Mouse (Mus musculus) layer of hippocampus, postnatal 36 days (tissue): Measurements from ENCODE around the gene Islr2. TPM values are rescaled to one million over a fixed set of nuclear protein-coding genes. Genes with fewer than 3 reads are reported as not detected.

Experiments used
- DNase-seq, 2 experiments: peaks; one replicate each; pipeline ENCODE4 v3.0.0; 2022
- total RNA-seq, 2 experiments: library from RNA; stranded (reverse); gene quantifications; 2 replicates each; pipeline ENCODE4 v1.2.3; 2021

Islr2 gene
- total RNA-seq, 2 experiments from 2014 or later, result 134 to 145 TPM

DNA sequence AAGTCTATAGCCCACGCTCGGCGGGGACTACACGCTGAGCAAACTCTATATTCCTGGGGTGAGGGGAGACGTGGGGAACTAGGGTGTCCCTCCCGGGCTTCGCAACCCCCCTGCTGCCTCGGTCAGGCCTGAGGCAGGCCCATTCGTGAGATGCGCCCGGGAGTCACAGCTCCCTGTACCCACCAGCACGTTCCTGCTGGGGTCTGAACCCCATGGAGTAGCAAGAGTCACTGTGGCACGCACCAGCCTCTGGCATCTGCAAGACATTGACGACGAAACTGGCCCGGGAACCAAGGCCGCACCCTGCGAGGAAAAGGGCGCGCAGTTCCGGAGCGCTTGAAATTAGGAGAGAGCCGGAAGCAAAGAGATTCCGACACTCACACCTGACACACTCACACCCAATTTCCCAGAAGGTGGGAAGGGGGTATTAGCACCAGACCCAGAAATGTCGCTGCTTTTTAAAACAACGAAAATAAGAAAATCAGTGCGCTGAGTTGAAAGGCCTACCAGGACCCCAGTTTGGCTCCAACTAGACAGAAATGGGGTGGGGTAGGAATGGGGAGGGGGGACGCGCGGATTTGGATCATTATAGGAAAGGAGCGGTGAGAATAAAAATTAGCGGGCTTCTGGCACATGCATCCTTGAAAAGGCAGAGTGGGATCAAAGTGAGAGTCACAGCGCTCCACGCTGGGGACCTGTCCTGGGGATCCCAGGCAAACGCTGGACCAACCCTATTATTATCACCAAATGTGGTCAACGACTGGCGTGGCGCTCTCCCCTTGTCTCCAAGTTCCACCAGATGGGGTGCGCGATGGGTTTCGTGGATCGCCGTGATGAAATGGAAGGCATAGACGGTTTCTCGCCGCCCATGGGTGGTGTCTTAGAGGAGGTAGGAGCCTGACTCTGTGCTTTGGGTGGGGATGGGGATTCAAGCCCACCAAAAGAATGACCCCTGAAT lies 7.2 kb downstream of the Islr2 start:
- DNase-seq, result no peak

DNA sequence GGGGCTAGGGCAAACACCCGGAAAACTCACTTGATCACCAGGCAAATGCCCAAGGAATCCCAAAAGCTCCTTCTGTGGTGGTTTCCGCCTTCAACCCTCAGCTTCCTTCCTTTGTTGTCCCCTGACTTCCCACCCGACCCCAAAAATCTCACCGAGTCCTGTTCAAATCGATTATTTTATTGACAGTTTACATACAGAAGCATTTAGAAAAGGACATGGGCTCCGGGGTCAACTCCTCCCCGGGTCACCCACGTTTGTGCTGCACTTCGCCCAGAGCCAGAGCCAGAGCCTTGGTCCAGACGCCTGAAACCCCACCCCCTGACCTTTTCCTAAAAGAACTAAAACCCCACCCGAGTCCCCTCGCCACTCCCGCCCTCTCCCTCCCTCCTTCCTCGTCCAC lies 8.0 kb downstream of the Islr2 start:
- no peak for DNase-seq

DNA sequence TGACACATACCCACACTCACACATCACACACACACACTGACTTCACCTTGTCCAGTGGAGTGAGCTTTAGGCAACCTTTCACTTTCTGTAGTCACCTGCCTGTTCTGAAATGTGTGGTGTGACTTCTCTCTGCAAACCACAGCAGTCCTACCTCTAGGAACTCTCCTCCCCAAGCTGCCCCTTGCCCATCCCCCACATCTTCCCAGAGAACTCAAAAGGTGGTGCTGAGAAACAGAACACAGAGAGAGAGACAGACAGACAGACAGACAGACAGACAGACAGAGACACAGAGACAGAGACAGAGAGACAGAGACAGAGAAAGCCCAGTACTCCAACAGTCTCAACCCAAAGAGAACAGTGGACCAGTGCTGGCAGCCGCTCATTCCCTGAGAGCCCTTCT lies 8.4 kb downstream of the Islr2 start:
- DNase-seq, result no peak

DNA sequence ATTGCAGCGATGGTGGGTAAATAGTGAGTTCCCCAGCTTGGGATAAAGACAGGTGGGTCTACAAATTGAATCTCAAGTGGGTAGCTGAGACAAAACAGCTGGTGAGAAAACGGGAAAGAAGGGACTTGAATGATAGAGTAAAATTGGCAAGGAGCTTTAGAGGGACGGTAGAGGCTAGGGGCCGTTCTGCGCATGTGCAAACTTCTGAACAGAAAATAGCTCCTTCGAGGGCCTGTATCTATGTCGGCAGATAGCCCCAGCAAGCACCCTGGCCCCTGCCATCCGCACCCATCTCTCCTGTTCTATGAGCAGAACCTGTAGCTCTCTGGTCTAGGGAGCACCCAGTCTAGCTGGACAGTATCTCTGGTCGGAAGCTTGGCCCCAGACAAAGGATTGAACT lies 9.9 kb downstream of the Islr2 start:
- DNase-seq, result no peak

DNA sequence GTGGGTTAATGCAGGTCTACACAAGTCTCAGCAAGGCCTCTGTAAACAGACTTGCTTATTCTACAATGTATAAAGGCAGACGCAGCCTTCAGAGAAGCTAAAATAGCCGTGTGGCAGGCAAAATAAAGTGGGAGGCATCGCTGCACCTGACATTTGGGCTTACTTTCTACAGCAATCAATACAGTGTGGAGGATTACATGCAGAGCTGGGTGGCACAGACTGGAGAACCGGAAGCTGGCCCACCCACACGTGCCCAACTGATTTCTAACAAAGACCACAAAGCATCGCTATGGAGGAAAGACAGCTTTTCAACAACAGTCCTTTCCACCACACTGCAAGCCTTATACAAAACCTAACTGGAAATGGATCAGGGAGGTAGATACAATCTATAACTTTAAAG lies 19.7 kb downstream of the Islr2 start:
- DNase-seq, result no peak

DNA sequence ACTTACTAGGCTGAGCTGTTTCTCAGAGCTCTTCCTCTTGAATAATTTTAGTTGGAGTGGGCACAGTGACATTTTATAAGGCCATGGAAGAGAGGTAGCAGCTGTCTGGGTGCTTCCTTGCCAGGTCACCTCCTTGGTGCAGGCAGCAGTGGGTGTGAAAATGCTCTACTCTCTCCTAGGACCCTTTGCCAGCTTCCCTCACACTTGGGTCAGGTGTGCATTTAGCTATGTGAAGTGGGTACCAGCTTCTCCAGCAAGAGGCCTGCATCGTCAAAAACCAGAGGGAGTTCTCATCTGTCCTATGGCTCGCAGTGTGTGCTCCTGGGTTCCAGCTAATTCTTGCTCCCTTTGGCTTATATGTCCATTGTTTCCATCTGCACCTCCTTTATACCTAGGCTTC lies 24.7 kb downstream of the Islr2 start:
- DNase-seq, result no peak

DNA sequence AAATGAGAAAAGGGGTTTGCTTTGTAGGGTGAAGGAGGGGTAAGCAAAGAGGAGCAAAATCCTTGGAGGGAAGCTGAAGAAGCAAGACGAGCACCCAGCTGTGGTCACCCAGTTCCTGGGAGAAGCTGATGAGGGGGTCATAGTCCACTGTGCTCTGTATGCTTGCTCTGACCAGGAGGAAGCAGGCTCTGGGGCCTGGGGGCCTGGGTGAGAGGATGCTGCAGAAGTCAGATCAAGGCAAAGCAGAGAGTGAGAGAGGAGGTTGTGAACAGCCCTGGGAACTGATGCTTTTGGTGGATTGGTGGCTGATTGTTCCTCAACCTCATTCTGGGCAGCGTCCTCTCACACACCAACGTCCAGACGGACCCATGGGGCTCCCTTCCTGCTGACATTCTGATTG lies 27.0 kb downstream of the Islr2 start:
- DNase-seq, result no peak

DNA sequence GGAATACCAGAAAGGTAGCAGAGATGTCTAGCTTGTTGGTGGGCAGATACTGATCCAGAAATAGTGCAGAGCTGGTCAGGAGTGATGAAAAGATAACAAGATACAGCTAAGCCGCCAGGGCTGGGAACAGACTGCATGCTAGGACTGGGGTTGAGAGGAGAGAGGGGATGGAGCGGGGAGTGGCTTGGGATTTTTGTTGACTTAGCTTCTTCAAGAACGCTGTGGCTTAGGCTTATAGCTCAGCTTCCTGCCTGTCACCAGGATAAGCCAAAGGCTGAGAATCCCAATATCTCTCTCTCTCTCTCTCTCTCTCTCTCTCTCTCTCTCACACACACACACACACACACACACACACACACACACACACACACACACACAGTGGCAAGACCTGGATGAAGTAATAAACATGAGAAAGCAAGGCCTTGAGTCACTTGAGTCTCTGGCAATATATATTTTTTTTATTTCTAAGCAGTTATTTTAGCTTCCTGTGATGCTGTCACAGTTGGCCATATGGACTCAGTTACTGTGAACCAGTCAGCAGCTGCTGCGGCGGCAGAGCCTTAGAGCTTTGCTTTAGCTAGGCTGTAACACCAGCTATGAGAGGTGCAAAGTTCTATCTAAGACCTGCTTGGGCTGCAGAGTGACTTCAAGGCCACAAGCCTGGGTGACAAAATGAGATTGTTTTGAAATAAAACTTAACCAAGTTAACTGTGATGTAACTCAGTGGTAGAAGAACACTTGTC lies 28.2 kb downstream of the Islr2 start:
- no peak for DNase-seq

DNA sequence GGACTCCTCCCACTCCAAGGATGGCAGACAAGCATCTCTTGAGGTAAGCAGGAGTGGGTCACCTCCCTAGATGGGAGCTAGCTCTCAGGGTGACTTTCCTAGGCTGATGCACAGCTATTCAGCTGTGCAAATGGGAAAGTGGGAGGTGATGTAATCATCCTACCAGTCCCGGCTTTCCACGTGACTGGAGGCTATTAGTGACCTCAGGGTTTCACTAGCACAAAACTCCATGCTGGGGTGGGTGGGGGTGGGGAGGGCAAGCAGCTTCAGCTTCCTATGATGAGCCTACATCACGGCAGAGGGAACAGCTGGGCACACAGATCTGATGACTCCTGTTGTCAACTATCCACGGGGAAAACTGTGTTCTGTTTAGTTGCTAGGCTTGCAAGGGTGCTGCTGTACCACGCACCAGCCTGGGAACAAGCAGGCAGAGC lies 29.3 kb downstream of the Islr2 start:
- peak in 1 of 2 experiments; percentile 61 for DNase-seq

DNA sequence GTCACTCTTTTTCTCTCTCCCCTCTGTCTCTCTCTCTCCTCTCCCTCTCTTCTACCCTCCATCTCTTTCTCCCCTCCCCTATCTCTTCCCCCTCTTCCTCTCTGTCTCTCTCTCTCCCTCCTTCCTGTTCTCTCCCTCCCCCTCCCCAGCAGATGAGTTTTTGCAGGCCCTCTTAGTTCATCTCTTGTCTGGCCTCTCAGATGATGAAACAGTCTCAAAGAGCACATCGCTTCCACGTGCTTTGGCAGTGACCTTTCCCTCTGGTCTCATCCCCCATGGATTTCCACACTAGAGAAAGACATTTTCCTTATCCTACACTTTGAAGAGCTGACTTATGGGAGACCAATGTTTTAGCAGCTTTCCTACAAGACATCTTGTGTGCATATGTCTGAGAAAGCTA lies 31.3 kb downstream of the Islr2 start:
- DNase-seq, result no peak

DNA sequence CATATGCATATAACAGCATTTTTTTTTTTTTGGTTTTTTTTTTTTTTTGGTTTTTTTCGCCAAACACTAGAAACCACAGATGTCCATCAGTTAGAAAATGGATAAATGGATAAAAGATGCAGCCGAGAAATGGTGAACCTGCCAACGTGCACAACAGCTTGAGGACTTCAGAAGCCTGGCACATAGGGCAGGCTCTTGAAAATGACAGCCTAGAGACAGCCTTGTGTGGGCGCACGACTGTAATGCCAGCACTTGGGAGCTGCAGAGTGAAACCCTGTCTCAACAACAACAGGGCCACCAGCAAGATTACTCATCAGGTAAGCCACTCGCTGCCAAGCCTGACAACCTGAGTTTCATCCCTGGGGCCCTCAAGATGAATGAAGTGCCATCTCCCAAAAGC lies 34.7 kb downstream of the Islr2 start:
- no peak for DNase-seq

DNA sequence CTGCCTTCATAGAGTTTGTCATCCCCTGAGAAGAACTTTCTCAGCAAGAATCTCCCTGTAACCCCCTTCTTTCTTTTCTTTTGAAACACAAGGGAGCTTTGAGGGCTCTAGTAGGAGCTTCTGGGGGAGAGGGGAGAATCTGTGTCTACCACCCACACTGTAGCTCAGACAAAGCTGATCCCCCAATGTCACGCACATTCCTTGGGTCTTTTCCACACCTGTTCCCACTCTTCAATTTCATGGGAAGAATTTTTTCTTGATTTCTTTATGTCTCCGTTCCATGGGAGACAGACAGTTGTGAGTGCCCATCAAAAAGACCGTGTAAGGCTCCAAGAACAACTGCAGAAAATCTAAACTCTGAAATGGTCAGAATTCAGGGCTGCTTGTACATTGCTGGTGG lies 35.2 kb downstream of the Islr2 start:
- no peak for DNase-seq

DNA sequence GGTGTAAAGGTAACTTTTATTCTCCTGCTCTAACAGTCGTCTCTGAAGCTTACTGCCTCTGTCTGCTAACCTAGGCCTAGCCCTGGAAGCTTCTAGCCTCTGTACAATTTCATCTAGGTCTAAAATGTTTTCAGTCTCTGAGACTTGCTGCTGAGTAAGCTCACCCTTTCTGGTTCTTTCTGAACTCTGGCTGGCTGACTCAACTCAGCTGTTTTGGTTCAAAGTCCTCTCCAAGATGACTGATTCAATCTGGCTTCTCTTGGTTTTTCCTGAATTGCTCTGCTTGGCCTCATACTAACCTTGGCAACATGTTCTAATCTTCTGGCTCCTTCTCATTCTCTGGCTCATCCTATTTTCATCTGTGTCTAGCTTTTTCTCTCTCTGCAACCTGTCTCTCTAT lies 38.3 kb downstream of the Islr2 start:
- DNase-seq, result no peak

DNA sequence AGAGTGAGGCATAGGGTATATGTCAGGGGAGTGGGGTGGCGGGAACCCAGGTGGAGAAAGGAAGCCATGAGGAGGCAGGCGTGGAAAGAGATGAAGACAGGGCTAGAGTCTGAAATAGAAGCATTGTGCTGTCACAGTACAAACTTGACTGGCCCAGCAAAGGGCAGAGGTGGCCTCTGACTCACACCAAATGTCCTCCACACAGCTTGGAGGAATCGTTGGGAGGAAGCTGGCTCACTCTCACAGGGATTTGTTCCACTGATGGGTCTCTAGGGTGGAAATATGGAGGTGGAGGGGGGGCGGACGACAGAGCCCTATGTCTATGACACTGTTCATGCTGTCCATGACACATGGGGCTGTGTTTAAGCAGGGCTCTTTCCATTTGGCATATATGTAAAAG lies 41.0 kb downstream of the Islr2 start:
- DNase-seq, result no peak

DNA sequence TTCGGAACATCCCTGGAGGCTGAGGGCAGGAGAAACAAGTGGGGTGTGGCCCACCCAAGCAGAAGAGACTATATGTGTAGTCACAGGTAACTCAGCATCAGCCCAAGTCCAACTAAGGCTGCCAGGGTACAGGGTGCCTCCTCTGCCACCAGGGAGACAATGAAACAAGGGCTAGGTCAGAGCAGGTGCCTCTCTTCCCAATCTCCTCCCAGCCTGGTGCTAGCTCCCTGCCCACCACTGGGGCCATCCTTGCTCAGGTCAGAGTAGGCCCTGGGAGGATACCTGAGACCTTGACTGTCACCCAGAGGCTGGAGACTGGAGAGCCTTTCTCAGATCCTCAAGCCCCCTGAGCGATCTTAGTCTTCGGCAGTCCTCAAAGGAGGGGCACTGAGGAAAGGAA lies 41.9 kb downstream of the Islr2 start:
- no peak for DNase-seq

DNA sequence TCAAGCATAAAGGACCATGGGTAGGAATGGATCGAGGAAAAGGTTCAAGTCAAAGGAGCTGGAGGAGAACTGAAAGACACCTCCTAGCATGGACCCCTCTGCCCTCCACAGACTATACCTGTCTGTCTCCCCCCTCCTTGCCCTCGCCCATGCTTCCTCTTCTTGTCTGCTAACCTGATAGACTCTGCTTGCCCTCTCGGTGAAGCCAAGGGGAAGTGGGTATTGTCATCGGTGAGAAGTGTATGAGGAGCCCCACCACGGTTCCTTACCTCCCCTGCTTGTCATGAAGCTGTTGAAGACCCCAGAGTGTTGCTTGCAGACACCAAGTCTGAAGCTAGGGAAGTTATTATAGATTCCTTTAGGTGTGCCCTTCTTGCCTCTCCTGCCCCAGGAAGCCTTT lies 43.8 kb downstream of the Islr2 start:
- DNase-seq, result no peak

DNA sequence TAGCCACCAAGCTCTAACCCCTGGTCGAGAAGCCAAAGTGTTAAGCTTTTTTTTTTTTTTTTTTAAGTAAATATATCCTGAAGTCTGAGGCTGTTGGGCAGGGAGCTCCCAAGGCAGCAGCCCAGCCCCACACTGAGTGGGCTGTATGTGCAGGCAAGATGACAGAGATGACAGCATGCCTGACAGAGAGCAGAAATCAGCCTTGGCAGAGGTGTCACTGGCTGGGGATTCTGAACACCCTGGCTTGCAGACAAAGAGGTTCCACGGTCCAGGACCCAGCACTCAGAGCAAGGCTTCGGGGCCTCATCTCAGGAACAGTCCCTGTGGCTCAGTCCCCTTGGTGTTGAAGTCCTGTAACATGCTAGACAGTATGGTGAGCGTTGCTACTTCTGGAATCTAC lies 44.3 kb downstream of the Islr2 start:
- DNase-seq, result no peak

DNA sequence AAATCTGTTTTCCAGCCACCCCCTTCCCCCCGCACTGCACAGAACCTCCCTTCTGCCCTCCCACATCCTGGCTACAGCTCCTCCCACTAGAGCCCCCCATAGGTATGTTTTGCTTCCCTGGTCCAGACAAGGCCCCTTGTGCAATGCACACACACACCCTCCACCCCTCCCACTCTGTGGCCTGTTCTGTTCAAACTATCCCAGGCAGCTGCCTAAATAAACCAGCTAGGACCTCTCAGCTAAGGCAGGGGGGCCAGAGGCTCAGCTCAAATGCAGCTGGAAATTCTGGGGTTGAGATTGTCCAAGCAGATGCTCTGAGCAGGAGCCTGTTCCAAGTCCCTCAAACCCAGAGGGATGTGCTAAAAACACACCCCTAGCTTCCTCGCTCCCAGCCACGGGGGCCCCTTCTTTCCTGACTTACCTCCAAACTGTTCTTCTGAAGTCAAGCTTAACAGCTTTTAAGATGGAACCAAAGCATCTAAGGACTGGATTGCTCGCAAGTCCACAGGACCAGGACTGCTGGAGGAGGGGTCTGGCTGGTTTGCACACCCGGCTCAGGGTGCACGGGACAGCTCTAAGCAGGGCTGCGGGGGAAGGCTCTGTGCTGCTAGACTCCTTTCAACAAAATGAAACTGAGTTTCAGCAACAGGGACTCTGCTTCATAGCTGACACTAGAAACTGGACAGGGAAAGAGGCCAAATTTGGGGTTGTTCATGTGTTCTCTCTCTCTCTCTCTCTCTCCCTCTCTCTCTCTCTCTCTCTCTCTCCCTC lies 45.4 kb downstream of the Islr2 start:
- no peak for DNase-seq

DNA sequence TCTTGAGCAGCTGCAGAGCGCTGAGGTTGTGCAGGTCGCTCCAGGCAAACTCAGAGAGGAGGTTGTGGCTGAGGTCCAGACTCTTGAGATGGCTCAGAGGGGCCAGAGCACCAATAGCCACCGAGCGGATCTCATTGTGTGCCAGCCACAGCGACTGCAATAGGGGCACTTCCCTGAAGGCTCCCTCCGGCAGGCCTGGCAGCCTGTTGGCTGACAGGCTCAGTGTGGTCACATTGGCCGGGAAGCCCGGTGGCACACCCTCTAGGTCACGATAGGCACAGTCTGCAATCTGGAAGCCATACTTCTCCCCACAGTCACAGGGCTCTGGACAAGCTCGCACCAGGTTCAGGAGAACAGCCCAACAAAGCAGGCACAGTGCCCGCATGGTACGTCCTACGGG lies 46.3 kb downstream of the Islr2 start:
- no peak for DNase-seq

DNA sequence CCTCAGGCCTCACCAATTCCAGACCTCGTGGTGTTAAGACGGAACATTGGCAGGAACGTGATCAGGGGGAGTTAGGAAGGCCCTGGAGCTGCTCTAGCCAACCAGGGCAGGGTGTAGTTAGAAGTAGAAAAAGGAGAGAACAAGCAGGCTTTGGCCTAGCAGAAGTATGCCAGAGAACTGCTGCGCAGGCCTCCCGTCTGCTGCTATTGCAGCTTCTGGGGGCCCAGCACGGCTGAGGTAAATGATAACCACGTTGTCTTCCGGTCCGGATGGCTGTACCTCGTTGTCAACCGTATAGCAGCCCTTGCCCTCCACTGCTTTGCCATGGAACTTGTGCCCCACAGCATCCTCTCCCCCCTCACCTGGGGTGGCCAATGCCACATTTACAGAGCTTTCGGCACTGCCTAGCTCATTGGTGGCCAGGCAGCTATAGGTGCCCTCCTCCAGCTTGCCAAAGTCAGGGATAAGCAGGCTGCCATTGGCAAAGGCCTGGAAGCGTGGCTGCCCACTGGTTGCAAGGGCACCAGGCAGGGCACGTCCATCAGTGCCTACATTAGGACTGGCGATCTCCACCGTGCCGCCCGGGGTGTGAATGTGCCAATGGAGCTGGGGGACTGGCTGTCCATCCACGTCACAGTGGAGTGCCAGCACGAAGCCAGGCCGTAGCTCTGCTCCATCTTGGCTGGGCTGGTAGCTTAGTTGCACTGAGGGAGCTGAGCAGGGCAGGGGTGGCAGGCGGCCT lies 47.1 kb downstream of the Islr2 start:
- DNase-seq, result no peak

DNA sequence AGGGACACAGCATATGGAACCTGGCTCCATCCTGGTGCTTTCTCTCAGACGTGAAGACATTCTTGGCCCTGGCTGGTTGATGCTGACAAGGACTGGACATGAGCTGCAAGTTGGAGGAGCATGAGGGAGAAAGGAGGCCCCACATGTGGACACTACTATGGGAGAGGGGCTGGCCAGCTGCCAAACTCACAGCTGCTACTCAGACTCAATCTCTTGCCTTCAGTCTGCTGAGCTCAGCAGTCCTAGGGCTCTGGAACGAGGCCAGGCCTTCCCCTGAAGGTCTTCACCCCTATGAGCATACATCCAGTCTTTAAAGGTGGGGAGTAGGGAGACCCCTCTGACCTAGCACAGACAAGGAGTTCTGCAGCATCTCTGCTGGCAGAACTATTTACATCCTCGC lies 48.8 kb downstream of the Islr2 start:
- DNase-seq, result no peak

DNA sequence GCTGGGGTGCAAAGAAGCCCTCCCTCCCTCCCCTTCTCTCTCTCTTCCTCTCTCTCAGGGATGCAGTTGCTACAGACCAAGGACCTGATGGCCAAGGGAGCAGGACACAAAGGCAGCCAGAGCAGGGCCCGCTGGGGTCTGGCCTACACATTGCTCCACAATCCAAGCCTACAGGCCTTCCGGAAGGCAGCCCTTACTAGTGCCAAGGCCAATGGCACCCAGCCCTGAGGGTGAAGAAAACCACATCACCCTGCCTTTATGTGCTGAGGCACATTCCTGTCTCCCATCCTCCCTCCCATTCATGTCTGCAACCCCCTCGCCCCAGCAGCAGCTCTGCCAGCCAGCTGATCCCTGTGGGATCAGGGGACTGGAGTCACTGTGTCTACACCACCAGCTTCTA lies 51.0 kb downstream of the Islr2 start:
- no peak for DNase-seq
